Mouse (Mus musculus) right cerebral cortex, postnatal 14 days (tissue): ENCODE measurements around the gene Cuedc1.
"Not testable (repeated sequence)": the region's sequence is repeated elsewhere in the genome, so short reads cannot be mapped to it uniquely, and the experiment has no call there.

ENCODE experiments used
- DNase-seq: peaks from one replicate; pipeline ENCODE4 v3.0.0; 2022

The Cuedc1 gene

DNA sequence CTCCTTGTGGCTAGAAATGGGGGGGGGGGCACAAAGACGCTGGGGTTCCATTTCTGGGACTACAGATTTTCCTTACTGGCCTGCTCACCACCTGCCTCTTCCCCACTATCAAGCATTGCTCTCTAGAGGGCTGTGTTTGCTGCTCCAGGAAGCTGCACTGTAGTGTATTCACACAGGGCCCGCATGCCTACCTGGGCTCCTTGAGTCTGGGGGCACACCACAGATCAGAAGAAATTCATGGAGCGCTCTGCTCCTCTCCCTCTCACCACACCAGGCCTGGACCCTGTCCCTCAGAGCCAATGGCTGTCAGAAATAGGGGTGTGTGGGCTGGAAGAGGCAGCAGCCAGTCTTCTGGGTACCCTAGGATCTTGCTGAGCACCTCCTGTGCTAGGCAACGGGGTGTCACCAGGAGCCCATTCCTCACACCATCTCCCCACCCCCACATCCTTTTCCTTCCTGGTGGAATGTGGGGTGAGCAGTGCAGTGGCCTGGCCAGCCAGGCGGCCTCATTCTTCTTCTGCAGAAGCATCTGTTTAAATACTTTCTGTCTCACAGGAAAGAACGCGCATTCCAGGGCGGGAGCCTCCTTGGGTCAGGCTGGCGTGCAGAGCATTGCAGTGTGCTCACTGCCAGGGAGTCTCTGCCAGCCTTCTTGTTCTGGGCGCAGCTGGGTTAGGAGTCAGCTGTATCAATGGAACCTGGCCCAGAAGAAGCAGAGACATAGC lies 74.9 kb downstream of the Cuedc1 start:
- DNase-seq = no peak

DNA sequence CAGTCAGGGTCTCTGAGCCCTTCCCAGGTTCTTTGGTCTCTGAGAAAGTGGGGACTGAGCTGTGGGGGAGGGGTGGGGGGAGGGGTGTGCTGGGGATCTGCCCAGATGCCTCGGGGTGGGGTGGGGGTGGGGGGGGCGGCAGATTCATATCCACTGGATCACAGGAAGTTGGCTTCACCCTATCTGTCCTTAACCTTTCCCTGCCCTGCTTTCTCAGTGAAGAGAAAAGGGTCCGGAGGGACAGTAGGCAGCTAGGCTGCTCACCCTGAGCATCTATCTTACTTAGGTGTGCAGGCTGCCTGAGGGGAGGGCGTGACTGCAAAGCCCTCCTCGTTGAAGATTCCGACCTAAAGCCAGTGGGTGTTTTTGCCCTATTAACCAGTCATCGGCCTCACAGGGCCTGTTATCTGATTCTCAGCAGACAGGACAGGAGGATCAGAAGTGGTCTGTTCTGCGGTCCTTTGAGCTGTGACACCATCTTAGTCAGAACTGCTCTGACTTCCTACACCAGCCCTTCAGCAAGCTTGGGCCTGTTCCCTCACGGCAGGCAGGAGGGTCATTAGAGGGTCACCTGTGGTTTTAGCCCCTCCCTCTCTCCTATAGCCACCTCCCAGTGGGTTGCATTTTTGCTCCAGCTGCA lies 75.6 kb downstream of the Cuedc1 start:
- DNase-seq = no peak

DNA sequence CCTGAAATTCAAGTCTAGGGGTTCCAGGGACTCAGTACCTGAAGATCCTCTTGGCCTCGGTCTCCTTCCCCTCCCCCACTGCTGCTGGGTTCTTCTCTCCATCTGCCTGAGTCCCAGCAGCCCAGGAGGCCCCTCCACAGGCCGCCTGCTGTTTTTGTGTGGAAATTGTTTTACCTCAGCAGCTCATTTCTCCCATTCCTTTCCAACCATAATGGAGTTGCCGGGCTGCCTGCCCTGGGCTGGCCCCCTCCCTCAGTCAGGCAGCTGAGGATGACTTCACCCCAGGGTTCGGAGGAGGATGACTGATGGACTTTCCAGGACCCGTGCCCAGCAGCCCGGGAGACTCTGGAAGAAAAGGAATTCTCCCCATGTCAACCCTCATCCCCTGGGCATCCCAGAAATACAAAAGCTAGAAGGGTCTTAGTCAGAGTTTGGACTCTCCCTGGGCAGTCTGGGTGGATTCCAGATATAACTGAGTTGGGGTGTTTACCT lies 82.7 kb downstream of the Cuedc1 start:
- DNase-seq = no peak

DNA sequence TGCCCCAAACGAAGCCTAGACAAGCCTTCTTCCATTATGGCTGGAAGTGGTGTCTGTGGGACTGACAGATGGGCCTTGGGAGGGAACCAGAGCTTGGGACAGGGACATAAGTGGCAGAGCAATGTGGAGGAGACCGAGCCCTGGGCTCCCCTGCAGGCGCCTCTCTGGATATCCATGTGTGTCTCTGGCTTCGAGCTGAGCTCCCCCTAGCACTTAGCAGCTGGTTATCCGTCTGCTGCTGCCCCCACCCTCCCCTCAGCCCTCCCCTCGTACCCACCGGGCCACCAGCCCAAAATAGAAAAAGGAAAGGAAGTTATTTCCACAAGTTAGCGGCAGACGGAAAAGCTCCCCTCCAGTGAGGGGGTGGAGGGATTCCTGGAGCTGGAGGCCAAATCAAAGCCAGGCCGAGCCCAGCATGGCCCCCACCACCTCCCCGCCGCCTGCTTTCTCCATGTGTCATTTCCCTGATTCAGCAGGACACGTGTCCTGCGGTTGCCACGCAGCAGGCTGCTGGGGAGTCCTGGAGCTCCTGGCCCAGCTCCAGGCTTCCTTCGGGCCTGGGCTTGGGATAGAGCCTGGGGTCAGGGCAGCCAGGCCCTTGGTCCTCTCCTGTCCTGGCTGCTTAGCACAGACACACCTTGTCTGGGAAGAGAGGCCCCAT lies 83.2 kb downstream of the Cuedc1 start:
- DNase-seq = peak; percentile 50

DNA sequence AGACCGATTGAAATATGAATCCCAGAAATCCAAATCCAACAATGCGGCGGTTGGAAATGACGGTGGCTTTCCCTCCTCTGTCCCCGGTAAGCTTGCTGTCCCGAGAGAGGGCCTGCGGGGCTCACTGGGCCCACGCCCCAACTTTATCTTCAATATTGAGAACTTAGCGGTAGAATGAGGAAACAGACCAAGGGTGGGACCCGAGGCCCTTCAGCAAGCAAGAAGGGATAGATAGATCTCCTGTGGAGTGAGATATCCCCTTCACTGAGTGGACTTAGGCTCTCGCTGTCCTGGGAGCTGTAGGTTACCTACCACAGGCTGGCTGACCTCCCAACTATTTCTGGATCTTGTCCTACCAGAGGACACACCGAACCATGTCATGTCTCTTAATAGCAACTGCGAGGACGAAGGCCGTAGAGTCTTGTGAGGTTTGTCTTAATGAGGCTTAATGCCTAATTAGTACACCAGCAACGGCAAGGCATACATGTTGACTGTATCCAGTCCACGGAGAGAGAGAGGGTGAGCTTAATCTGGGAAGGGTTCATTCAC lies 86.8 kb downstream of the Cuedc1 start:
- DNase-seq = no peak

DNA sequence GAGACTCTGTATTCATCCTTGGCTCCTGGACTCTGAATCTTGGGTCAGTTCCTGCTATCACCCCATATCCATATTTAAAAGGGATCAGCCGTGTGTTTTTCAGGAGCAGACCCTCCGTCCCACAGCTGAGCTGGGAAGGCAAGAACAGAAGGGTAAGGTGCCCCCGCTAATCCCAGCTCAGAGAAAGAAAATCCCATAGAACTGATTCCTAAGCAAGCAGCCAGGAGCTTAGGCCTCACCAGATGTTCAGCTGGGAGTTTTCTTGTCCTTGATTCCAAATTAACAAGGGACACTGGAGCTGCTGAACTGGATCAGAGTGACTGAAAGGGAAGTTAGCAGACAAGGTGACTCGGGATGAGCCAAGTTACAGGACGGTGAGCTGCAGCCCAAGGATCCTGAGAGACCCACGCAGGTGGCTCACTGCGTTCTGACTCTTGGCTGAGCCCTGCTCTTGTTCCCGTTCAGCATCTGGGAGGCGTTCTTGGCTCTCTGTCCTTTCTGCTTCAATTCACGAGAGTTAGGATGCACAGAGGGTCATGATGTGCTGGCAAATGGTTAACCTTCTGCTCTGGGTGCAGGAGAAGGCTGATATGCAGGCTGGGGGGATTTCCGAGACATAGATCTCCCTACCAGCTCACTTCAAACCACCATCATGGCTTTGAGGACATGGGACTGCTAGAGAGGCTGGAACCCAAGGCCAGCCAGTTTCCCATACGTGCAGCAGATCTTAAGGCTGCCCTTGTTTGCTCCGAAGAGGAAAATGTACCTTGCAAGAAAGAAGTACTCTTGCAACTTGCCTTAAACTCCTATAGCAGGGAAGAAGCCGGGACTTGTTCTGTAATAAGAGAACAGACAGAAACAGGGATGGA lies 88.5 kb downstream of the Cuedc1 start:
- no peak for DNase-seq

DNA sequence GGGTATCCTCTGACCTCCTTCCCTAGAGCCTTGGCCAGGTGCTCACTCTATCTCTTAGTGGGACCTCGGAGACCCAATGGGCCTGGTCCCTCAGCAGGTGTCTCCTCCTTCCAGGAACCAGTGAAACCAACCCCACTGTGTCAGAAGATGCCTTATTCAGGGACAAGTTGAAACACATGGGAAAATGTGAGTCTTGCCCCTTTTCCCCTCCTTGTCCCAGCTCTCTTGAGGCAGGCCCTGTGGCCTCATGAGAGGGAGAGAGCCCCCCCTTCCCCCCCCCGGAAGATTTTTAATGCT lies 89.0 kb downstream of the Cuedc1 start:
- DNase-seq = no peak

DNA sequence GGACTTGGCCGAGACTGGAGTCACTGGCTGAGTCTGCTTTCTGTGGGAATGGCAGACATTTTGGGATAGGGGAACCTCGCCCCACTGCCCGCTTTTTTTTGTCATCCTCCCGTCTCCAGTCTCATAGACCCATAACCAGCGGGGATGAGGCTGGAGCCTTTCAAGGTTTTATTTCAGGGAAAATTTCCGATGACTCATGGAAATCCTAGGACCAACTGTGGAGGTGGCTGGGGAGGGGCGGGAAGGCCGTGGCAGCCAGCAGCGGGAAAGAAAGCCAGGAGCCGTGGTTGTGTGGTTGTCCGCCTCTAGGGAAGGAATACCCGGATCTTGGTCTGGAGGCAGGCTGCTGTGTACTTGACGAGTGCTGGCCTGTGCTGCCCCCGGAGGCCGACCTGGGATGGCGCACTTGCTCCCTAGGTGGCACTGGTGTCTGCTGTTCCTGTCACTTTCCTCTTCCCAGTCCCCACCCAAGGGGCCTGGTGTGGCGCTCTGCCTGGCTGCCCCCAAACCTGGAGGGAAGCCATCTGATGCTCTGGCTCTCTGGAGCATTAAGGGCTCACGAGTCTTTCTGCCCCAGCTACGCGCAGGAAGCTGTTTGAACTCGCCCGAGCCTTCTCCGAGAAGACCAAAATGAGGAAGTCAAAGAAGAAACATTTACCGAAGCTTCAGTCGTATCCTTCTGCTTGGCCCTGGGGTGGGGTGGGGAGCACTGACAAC lies 89.7 kb downstream of the Cuedc1 start:
- DNase-seq = peak; percentile 77

DNA sequence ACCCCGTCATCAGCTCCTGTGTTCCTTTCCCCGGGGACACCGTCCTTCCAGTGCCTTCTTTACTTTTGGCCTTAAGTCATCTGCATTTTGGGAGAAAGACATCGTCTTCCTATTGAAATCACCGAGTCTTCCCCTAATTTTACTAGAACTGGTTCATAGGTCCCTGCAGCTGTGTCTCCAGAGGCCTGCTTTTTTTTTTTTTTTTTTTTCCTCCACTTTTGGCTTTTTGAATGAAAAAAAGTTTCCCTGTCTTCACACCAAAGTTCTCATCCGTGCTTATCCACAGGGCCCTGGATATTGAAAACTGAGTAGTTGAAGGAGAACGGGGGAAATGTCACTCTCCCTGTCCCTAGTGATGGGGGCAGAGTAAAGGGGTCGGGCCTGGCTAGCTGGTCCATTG lies 90.4 kb downstream of the Cuedc1 start:
- DNase-seq = no peak

DNA sequence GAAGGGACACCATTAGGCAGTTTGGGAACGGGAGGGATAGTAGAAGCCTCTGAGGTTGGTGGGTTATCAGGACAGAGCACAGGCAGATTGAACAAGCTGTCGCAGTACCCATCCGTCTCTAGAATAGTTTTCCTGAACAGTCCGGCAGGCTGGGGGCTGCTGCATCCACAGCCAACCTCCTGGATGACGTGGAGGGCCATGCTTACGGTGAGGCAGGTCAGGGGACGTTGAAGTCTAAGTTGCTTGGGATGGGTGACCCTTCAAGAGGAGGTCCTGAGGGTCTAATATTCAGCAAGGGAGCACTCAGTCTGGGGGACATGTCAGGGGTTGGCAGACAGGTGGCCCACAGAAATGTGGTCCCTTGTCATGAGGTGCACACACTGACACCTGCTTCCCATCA lies 90.8 kb downstream of the Cuedc1 start:
- no peak for DNase-seq

DNA sequence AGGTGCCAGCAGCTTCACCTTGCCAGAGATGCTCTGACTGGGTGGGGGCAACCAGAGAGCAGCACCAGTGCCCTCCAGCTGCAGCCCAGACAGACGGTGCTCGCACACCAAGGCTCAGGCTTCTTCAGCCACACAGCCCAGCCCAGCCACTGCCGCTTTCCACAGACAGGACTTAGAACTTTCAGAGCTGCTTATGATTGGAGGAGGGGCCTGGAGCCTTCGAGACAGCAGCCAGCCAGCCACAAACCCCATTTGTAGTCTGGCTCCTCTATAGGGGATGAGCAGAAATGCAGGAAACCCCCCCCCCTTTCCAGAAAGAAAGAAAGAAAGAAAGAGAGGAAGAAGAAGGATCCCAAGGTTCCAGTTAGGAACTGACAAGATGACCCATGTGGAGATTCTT lies 94.7 kb downstream of the Cuedc1 start:
- no peak for DNase-seq

DNA sequence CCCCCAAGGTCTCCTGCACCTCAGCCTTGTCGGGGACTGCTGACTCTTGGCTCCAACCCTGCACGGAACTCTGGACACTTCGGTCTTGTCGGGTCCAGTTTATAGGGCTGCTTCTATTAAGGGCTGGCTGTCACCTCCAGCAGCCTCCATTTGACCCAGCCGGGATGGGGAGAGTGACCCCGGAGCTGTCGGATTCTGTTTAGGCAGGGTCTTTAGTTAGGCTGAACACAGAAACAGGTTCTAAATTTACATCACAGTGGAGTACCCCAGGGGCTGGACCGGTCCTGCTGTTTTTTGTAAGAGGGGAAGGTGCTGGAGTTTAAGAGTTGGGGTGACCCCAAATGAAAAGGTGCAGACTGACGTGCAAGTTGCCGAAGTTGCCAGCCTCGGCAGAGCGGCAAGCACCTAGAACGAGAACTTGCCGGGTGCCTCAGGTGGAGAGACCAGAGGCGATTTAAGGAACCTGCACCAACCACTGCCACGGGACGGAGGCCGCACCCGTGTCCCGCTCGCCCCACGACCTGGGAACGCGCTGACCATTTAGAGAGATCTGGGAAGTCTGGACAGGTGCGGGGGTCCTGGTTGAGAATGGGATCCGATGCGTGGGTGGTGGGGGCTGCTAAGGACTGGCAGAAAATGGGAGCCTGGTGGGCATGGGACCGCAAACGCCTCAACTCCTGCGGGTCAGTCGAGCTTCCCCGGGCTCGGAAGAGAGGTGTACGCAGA lies 95.4 kb downstream of the Cuedc1 start:
- no peak for DNase-seq

DNA sequence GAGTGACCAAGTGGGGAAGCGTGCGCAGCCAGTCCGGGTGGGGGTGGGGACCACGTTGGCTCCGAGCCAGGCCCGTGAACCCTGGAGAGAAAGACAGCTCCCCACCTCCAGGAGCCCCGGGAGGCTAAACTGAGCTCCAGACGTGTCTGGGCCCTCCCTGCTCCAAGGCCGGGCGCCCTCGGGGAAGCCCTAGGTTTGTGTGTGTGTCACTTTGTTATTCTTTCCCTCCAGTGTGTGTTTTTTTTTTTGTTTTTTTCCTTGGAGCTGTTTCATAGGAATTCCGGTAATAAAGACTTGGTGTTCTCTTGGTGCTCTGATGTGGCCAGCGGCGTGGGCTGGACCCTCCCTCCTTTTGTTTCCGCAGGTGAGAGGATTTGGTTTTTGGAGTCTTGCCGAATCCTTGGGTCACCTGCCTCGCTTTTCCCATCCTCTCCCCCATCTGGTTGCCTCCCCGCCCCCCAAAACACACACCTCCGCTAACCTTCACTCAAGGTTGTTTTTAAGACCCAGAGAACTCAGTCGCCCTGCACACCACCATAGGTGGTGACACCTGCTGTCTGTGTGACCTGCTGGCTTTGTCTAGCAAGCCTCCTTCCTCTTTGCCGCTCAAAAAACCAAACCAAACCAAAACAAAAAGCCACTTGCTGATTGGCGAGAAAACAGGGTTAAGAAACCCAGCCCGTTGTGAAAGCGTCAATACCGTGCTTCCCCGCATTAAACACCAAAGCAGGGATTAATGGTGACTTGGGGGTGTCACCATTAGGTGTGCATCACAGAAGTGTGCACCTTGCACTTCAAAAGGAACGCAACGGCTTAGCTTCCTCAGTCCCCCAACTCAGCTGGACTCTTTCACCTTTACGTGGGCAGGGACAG lies 96.2 kb downstream of the Cuedc1 start:
- no peak for DNase-seq

DNA sequence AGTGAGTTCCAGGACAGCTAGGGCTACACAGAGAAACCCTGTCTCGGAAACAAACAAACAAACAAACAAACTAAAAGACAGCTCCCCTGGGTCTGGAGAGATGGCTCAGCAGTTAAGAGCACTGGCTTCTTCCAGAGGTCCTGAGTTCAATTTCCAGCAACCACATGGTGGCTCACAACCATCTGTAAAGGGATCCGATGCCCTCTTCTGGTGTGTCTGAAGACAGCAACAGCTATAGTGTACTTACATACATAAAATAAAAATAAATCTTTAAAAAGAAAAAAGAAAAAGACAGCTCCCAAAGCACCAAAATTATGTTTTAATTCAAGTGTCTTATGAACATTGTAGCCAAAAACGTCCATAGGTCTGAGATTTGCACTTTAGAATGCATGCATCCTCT lies 97.8 kb downstream of the Cuedc1 start:
- DNase-seq = not testable (repeated sequence)

DNA sequence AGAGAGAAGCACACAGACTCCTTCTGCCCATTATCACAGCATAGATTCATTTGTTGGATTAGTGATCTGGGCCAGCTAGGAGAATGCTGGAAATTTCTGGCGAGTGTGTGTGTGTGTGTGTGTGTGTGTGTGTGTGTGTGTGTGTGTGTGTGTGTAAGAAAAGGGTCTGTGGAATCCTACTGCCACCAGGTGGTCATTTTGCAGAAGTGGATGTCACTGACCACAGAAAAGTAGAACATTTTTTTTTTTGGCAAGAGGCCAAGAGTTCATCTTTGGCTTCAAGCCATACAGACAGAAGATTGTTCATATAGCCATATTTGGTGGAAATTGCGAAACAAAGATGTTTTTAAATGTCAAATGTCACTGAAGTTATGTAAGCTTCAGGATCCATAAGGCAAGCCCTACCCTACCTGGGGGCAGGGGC lies 99.3 kb downstream of the Cuedc1 start:
- peak; percentile 60 for DNase-seq

DNA sequence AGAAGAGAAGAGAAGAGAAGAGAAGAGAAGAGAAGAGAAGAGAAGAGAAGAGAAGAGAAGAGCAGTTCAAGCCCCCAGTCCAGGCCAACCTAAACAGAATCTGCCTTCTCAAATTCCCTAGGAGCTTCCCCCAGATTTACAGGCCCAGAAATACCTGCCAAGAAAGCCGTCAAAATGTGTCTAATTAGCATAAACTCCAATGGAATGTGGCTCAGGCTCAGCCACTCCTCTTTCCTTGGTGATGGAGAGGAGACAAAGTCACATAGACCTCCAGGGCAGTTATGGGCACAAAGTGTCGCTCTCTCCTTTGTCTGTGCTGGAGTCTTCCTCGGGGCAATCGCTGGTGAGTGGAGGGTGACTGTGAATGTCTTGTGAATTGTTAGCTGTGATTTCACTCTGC lies 100.4 kb downstream of the Cuedc1 start:
- DNase-seq = no peak

DNA sequence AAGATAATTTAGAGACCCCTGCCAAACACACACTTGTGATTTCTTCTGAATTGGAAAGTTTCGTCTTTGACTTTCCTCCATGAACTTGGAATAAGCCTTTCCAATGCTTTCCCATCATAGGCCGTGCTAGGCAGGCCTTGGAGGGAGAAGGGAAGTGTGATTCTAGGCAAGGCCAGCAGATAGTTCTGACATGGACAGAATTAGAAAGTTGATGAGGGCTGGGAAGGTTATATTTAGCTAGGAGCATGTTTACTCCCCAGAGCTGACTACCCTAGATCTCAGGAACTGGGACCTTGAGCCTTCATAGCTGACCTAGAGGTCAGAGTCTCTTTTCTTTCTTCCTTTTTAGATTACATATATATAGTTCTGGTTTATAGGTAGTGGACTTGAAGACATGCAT lies 103.3 kb downstream of the Cuedc1 start:
- DNase-seq = no peak

DNA sequence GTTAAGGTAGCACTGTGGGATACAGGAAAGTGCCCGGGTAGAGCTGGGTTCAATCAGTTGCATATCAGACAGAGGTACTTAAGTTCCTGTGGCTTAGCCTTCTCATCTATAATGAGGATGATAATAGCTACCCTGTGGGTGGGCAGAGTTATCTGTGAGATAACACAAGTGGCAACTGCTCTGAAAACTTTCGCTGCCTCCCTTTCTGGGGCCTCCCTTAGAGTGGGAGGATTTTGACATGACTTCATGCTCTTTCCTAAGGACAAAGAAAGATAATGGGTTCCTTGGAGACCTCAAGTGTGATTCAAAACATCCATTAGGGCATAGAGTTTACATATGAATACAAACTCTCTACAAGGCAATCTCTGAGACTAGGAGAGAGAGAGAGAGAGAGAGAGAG lies 104.2 kb downstream of the Cuedc1 start:
- no peak for DNase-seq

DNA sequence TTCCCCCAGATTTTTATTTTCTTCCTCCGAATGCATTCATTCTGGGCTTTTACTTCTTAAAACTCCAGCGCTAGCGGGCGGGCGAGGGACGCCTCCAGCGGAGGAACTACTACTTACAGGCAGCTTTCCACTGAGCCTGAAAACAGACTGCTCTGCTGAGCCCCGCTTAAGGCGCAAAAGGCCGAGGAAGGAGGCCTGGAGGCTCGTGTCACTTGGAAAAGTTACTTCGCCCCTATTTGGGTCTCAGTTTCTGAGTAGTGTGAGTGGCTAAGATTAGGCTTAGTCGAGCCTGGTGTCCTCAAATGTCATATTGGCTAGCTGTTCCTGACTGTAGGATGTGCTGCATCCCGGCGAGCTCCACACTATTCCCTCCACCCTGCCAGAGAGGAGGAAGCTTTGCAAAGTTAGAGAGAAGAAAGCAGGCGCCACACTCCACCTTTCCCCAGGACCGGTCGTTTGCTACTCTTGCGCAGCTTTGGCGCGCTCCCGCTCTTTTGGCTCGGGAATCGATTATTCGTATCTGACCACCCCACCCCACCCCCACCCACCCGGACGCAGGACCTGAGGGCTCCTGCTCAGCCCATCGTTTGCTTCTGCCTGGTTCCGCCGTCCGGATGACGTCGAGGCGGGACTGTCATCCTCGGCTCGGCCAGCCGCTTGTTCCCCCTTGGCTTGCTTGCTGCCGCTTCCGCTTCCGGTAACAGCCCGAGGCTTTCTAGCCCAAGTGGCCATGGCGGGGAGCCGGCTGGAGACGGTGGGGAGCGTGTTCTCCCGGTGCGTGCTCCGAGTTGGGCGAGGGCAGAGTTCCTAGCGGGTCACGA lies 106.1 kb downstream of the Cuedc1 start, which contains the start of gene Mrps23:
Gene Mrps23, plus strand, starts transcription at position 677 of the 821 bp plus-strand sequence.
- DNase-seq = peak; percentile 90
